Mouse (Mus musculus) fibroblast of lung, adult 2 months (primary cell): ENCODE measurements at regions not wholly inside any gene's neighbourhood (a gene's known extent, or its start where the extent isn't known, plus 50 kb on each side); places are given as distances from the start of the nearest gene placed in this dataset.

Experiments used
- DNase-seq: peaks from one replicate; pipeline ENCODE4 v3.0.0-alpha.2; 2011; ENCODE audit warnings: low read depth

GRCm38 (mm10) chr1:121176541-121176940 lies 155.8 kb downstream of the Insig2 start:
- DNase-seq = no peak

- no peak for DNase-seq
These were observed 155.1 kb downstream of the Insig2 start for GRCm38 (mm10) chr1:121177136-121177907.

- no peak for DNase-seq
These were observed 154.5 kb downstream of the Insig2 start for GRCm38 (mm10) chr1:121177908-121178311.

GRCm38 (mm10) chr1:121178611-121179245 lies 153.7 kb downstream of the Insig2 start:
- peak; percentile 2 for DNase-seq

GRCm38 (mm10) chr1:121180273-121181030 lies 151.9 kb downstream of the Insig2 start:
- DNase-seq = peak; percentile 37

- DNase-seq = no peak
These were observed 143.5 kb downstream of the Insig2 start for GRCm38 (mm10) chr1:121188895-121189294.

GRCm38 (mm10) chr1:121194800-121195199 lies 137.6 kb downstream of the Insig2 start:
- no peak for DNase-seq

GRCm38 (mm10) chr1:121215843-121216242 lies 116.5 kb downstream of the Insig2 start:
- DNase-seq = no peak

- no peak for DNase-seq
These were observed 108.1 kb downstream of the Insig2 start for GRCm38 (mm10) chr1:121224250-121224649.

GRCm38 (mm10) chr1:121226466-121227232 lies 105.7 kb downstream of the Insig2 start:
- no peak for DNase-seq

- DNase-seq = no peak
These were observed 105.2 kb downstream of the Insig2 start for GRCm38 (mm10) chr1:121227233-121227594.

- no peak for DNase-seq
These were observed 88.8 kb downstream of the Insig2 start for GRCm38 (mm10) chr1:121243576-121243975.

GRCm38 (mm10) chr1:121247556-121247955 lies 84.8 kb downstream of the Insig2 start:
- peak; percentile 48 for DNase-seq

- no peak for DNase-seq
These were observed 83.3 kb downstream of the Insig2 start for GRCm38 (mm10) chr1:121249081-121249480.

GRCm38 (mm10) chr1:121250686-121251085 lies 81.7 kb downstream of the Insig2 start:
- DNase-seq = no peak

- DNase-seq = no peak
These were observed 80.3 kb downstream of the Insig2 start for GRCm38 (mm10) chr1:121252056-121252455.

GRCm38 (mm10) chr1:121254196-121254595 lies 78.2 kb downstream of the Insig2 start:
- no peak for DNase-seq
